Mouse (Mus musculus): ENCODE measurements around the gene Mat1a.
A peak's percentile ranks its signal among the peaks of the same experiment; 100 is the strongest.

Mat1a gene

GRCm38 (mm10) chr14:41146035-41146434 lies 41.2 kb downstream of the Mat1a start:
- DNase-seq = no peak

GRCm38 (mm10) chr14:41146922-41147321 lies 42.1 kb downstream of the Mat1a start:
- no peak for DNase-seq

GRCm38 (mm10) chr14:41147356-41147755 lies 42.5 kb downstream of the Mat1a start:
- DNase-seq = no peak

GRCm38 (mm10) chr14:41151220-41151898 lies 46.5 kb downstream of the Mat1a start, which contains the start of gene Mbl1:
Mbl1 (plus strand) TSS chr14:41151458.
- no peak for DNase-seq

GRCm38 (mm10) chr14:41160076-41160475 lies 55.2 kb downstream of the Mat1a start:
- no peak for DNase-seq

GRCm38 (mm10) chr14:41160743-41161142 lies 55.9 kb downstream of the Mat1a start:
- no peak for DNase-seq

- DNase-seq = peak; percentile 65
Measured at GRCm38 (mm10) chr14:41162663-41163062, 57.8 kb downstream of the Mat1a start.

- DNase-seq = no peak
Measured at GRCm38 (mm10) chr14:41167278-41167677, 62.4 kb downstream of the Mat1a start.

- no peak for DNase-seq
Measured at GRCm38 (mm10) chr14:41168567-41168966, 63.7 kb downstream of the Mat1a start.

- DNase-seq = no peak
Measured at GRCm38 (mm10) chr14:41170514-41170913, 65.7 kb downstream of the Mat1a start.
